Mouse (Mus musculus): ENCODE measurements around the gene Gm13090. TPM values are rescaled to one million over a fixed set of nuclear protein-coding genes. Genes with fewer than 3 reads are reported as not detected.
A peak's percentile ranks its signal among the peaks of the same experiment; 100 is the strongest.

Gm13090 gene
- not detected in 2 replicates for polyA plus RNA-seq (2015; fragmentation: Nextera tagmentation; extraction: Ambion mirVana)

DNA sequence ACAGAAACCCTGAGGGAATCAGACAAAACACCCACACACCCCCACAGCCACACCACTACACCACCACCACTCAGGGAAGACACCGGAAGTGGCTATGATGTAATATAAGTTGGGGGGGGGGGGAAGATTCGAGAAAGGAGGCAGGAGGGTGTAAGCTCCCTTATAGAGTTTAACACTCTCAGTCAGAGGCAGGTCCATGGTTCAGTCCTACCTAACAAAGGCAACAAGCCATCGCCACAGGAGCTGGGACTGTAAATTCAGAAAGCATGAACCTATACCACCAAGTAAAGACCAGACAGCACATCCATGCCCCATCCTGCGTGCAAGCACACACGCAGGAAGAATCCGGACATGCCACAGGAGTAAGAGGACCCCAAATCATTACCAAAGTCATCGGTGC lies at the start of gene Gm13090:
Gene Gm13090 (plus strand): TSS at position 301 of the 400 bp plus-strand sequence.
- DNase-seq (ENCODE audit: low spot score) = no peak

DNA sequence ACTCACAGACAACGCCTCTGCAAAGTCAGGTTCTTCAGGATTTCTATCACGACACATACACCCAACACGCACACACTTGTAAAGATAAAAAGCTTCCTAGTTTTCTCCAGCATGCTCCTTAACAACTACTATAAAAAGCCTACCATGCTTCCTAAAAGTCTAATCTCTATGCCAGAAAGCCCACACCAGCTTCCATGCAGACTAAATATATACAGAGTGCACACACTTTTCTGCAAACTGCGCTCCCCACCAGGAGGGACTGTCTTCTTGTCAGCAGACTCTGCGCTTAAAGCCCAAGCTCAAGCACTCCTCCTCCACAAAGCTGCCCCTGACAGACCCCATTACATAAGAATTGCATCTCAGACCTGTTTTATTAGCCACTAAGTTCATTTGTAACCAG lies 47.9 kb upstream of the Gm13090 start:
- DNase-seq (ENCODE audit: low spot score) = no peak

DNA sequence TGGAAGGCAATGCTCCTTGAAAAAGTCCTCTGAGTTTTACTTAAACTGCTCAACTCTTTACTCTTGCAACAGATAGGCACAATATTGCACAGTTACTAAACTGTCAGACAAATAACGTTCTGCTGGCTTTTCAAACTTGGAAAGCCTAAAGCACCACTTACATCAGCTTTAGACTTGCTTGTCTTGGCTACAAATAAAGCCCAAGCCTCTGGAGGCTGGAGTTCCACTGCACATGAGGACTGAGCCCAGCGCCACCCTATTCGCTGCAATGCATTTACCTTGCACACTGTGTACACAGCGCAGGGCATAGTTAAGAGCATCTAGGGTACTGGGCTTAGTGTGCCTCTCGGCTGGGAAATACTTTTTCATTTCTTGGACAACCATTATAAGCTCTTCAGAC lies 46.1 kb upstream of the Gm13090 start:
- no peak for DNase-seq (ENCODE audit: low spot score)

DNA sequence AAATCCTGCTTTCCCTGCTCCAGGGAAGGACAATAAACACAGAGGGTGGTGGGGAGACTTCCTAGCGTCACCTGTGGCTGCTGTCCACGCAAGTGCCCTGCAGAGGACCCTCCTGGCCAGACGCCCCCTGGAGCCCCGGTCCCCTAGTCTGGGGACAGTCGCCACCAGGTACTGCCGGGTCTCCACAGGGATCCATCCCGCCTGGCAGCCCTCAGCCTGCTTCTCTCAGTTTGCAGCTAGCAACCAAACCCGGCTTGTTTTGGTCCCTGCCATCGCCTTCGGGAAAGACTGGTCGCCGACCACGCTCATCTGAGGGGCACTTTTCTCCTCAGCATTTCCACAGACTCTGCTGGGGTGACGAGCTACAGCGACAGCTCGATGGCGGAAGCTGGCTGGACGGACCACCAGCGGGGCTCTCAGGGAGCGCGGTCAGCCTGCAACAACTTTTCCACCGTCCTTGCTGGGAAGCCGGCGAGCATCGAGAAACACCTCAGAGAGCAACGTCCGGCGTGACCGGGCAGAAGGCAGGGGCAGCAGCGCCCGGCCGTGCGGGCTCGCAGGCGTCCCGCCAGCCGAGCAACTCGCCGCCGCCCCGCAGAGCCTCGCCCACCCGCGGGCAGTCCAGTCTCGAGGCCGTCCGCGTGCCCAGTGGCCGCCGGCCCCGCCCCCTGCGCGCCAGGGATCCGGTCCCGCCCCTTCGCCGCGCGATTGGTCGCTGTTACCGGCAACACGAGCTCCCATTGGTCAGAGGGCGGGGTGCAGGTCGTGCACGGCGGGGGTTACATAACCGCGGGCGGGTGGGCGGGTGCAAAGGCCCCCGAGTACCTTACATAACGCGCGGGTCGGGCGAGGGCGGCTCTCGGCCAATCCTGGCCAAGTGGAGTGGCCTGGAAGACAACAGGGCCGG lies 45.1 kb upstream of the Gm13090 start, which contains the start of gene Per3:
Gene Per3 (minus strand): TSS at position 629 of the 907 bp plus-strand sequence.
- peak; percentile 88 for DNase-seq (ENCODE audit: low spot score)

DNA sequence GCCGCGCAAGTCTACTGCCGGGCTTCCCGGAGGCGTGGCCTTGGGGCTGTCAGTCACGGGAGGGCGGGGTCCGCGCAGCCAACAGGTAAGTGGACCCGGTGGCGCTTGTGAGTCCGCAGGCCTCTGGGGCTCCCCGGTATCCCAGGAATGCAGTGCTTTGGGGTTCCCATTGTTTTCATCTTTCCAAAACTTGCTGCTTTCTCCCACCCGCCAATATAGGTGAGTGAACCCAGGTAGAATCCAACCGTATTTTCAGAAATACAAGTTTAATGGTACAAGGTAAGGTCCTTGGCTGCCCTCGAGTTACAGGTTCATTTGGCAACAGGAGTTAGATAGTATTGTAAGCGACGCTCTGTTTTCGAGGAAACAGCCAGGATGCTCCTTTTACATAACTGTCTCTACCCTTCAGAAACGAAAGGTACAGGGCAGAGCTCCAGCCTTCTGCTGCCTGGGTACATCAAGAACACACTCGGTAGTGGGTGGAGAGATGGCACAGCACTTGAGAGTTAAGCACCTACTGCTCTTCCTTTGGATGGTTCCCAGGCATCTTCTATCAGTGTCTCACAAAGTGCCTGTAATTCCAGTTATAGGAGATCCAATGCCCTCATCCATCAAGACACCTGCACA lies 44.3 kb upstream of the Gm13090 start:
- DNase-seq (ENCODE audit: low spot score) = peak; percentile 6

DNA sequence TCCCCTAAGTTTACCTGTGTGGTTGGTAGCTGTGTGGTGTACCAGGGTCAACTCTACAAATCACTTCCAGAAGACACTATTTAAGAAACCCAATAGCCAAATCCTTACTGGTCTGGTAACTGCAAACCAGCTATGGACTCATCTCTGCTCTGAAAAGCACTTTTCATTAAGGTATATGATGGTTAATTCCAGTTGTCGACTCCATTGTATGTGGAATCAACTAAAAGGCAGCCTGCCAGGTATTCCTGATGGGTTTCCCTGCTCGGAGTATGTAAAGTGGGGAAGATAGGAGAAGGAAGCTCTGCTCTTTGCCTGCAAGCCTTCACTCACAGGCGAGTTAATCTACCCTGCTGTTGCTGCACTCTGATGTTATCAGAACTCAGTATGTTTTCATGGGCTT lies 42.8 kb upstream of the Gm13090 start:
- no peak for DNase-seq (ENCODE audit: low spot score)

DNA sequence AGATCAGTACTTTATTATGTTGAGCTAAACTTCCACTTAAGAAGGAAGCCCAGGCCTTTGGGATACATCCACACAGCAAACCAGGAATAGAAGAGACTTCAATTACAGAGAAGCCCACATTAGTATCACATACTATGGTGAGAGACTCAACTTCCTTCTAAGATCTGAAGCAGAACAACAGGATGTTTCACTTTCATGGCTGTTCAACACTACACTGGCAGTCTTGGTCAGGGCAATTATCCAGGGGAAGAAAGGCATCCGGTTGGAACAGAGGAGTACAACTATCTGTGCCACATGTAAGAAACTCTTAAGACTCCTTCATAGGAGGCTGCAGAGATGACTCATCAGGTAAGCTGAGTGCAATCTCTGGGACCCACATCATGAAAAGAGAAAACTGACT lies 38.2 kb upstream of the Gm13090 start:
- no peak for DNase-seq (ENCODE audit: low spot score)

DNA sequence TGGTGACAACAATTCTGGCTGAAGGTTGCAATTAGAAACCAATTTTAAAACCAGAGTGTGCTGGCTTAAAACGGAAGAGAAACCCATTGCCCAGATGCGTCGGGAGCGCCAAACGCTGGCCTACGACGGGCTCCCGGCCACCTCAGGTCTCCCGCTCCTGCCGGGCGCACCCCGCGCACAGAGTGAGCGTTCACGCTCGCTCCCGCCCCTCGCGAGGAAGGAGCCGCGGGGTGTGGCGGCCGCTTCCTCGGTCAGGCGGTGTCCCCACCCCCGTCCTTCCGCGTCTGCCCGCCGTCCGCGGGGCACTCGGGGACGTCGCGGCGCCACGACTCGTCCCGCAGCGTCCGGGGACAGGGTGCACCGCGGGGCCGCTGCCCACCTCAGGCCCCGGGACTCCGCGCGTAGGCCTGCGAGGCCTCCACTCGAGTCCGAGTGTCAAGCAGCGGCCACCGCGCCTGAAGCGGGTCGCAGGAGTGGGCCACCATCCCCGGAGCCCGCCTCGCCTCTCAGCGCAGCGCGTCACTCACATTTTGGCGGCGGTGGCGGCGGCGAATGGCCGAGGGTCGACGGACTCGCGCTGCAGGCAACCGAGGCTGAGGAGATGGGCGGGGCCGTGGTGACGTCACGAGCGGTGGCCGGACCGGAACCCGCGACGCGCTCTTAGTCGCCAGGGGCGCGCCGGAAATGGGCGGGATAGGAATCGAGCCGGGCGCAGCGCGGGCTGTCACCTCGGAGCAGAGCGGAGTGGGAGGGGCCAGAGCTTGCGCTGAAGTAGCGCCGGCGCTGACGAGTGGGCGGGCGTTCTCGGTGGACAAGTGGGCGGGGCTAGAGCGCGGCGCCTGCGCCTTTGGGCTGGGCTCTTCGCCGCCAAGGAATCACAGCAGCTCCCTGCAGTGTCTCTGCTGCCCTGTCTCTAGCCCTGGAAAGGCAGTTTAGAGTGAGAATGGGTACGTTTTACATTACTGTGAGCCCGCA lies 31.7 kb upstream of the Gm13090 start, which contains the start of gene Vamp3:
Gene Vamp3 (minus strand): TSS at position 617 of the 975 bp plus-strand sequence.
- peak; percentile 99 for DNase-seq (ENCODE audit: low spot score)

DNA sequence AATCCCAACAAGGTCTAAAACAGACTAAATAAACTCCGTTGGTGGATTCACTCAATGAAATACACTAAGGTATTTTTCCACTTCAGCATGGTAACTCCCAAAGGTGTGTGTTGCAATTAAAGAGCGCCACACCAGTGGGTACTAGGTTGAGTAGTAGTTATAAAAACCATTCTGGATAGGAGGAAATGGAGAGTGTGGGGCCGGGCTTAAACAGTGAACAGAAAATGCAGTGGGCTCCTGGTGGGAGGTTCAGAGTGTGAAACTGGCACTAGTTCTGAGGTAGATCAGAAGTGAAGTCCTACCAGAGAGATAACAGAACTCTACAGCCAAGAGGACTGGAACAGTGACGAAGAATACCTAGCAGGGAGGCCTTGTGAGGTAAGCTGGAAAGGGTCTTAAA lies 30.7 kb upstream of the Gm13090 start:
- DNase-seq (ENCODE audit: low spot score) = no peak

DNA sequence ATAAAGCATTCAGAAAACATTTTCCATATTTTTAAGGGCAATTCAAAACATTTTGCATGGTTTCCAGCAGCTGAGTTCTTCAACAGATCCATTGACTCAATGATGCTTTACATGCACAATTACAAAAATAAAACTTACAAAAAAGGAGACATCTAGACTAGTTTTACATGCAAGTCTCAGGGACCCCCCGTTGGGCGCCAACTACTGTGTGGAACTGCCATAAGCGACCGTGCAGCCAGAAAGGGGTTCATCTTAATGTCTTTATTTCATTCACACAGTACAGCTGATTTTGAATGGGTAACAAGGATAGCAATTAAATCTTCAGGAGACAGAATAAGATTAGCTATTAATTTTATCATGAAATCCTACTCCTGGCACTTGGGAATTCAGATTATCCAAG lies 29.8 kb upstream of the Gm13090 start:
- DNase-seq (ENCODE audit: low spot score) = no peak

DNA sequence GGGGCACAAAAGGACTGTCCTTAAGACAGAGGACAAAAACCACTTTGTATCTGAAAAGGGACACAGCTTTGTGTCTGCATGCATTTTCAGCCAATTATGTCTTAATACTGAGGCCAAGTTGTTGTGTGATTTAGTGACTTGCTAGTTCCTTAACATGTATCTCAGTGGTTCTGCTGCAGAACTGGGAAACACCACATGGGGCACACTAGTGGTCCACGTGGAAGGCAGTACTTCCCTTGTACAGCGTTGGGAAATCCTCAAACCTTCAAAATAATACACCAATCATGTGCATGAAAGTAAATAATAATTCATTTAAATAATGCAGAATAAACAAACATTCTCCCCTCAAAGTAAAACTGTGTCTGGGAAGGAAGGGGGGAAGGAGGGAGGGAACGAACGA lies 20.6 kb upstream of the Gm13090 start:
- DNase-seq (ENCODE audit: low spot score) = no peak

DNA sequence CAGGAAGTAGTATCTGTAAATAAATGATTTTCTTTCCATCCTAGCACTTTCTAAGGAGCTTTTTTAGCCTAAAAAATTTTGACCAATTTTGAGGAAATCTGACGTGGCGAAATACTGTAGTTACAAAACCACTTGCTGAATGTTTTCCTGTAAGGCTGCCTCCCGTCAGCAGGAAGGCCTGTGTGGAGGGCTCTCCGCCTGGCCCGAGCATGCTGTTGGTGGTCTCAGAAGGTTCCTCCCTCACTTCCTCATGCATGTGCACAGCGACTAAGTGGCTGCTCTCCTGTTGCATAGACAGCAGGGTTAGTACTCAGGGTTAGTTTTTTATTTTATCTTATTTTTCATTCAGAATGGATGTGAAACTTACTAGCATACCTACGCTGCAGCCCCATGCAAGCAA lies 18.4 kb upstream of the Gm13090 start:
- no peak for DNase-seq (ENCODE audit: low spot score)

DNA sequence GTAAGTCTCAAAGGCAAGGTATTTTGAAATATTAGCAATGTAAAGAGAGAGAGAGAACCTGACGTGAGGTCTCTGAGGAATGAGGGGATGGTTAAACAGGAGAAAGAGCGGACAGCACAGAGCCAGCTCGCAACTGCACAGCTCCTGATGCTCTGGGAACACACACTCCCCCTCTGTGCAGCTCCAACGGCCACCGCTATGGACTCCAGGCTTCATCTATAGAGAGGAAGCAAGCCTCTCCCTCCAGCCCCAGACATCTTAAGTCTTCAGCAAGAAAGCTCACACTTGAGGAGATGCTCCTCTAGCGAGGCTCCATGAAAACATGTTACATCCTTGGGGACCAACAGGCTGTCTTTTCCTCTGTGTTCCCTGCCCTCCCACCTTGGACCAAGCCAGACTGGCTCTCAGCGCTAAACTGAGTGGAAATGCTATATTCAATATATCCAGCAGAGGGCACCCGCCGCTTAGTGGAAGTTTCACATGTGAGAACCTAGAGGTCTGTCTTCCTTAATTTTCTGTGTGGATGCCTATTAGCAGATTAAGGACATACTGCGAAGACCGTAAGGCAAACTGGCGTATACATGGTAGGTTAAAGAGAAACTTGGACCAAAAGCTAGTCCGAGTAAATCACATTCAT lies 16.1 kb upstream of the Gm13090 start:
- DNase-seq (ENCODE audit: low spot score) = peak; percentile 58

DNA sequence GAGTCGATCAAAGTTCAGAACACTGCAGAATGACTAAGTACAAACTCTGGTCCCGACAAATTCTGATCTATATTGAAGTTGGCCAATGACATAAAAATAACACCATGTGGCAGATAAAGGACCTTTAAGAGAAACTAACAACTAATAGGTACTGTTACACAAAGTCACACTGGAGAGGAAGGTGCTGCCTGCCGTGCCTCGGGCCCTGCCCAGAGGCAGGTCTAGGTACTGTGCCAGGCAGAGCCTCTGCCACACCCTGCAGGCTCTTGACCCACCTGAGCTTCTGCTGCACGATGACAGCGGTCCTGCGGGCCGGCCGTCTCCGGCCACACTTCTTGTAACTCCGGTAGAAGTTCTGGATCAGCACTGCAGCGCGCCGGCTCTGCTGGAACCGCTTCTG lies 14.6 kb upstream of the Gm13090 start:
- DNase-seq (ENCODE audit: low spot score) = no peak

DNA sequence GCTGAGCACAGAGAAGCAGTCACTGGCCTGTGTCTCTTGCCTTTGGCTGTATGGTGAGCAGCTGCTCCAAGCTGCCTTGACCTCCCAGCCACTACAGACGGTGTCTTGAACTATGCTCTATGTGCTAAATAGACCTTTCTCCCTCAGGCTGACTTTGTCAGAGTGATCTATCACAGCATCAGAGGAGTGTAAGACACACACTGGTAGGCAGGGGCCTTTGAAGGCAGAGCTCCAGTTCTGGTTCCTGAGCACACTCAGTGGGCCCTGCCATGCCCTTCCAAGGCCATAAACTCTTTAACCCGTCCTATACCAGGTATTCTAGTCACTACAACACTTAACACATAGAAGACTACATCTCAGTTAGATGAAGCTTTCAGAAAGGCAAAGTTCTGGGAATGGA lies 8.0 kb upstream of the Gm13090 start:
- no peak for DNase-seq (ENCODE audit: low spot score)

DNA sequence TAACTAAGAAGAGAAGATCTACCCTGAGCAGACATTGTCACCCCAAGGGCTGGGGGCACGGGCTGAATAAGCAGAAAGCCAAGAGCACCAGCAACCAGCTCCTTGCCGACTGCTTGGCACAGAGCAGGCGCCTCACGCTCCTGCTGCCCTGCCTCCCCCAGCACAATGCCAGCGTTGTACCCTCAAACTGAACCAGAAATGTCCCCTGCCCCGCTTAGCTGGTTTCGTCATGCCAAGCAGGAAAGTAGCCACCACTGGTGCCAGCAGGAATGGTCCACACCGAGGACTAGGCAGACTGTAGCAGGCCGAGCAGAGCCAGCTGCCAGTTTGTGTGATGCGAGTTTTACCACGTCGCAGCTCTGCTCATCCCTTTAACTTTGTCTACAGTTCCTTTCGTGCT lies 7.4 kb upstream of the Gm13090 start:
- no peak for DNase-seq (ENCODE audit: low spot score)

DNA sequence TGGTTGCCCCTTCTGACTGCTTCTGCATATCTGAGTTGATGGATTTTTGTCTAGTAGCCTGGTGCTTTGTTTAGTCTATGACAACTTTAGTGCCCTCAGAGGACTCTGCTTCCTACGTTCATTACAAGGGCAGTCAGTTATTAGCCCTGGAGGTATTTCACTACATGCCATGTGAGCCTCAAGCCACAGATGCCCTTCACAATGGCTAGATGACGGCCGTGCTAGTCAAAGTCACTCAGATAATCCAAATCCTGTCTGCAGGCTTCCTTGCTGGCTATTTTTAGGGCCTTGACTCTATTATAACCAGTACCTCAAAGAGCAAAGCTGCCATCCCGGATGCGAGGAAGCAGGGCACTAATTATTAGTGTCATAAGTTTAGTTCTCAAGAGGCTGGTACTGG lies 6.3 kb upstream of the Gm13090 start:
- no peak for DNase-seq (ENCODE audit: low spot score)

DNA sequence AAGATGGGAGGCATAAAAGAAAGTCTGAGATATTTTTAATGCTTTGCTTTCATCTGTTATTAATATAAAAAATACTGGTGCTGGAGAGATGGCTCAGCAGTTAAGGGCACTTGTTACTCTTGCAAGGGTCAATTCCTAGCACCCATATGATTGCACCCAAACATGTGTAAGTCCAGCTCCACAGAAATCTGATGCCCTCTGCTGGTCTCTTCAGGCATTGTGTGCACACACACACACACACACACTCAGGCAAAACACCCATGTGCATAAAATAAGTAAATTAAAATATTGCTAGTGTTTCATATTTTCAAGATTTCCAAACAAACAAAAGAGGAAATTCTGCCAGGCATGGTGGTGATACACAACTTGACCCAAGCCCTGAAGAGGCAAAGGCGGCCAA lies 2.0 kb upstream of the Gm13090 start:
- DNase-seq (ENCODE audit: low spot score) = no peak

DNA sequence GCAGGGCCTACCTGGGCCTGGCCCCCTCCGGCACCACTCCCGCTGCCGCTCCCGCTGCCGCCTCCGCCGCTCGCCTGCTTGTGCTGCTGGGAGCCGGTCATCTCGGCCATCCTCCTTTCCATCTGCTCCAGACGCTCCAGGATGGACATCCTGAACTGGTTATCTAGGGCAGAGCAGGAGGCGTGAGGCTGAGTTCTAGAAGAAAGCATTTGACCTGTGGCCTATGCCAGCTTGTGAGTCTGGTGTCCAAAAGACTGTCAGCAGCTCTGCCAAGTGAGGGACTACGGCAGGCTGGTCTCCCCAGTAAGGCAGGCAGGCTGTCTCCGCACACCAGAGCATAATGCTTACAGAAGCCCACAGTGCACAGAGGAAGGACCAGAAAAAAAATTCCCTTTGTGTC lies 551 bp upstream of the Gm13090 start:
- no peak for DNase-seq (ENCODE audit: low spot score)

DNA sequence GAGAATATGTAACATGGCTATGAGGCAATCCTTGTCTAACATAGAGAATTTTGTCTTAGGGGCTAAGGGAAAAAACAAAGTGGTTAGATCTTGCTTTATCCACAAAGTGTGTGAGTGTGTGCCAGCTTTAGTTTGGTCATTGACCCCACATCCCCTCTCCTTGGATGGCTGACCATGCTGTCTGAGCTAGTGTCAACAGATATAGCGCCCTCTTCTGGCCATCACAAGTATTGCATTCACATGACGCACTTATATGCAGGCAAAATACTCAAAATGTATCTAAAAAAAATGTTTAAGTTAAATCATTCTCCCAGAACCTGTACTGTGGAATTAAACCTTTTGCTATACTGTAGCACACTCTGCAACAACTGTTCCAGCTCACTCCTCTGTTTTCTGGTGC lies 5.8 kb downstream of the Gm13090 start:
- no peak for DNase-seq (ENCODE audit: low spot score)

All from thymus, postnatal 0 days (tissue).